Mouse (Mus musculus) CD4-positive, CD25-positive, alpha-beta regulatory T cell, adult 2 months (primary cell): ENCODE measurements around the gene 2700049A03Rik.
"Not testable (repeated sequence)": the region's sequence is repeated elsewhere in the genome, so short reads cannot be mapped to it uniquely, and the experiment has no call there.

Experiments
- DNase-seq: peaks from one replicate; pipeline ENCODE4 v3.0.0-alpha.2; 2012; ENCODE audit warnings: low read depth, low spot score

Gene 2700049A03Rik

GRCm38 (mm10) chr12:71136130-71136973 is at the start of gene 2700049A03Rik, which contains the start of gene Timm9:
TSS of gene 2700049A03Rik (plus strand) at chr12:71136848.
TSS of gene Timm9 (minus strand) at chr12:71136684.
- peak; percentile 84 for DNase-seq

- not testable (repeated sequence) for DNase-seq
Measured at GRCm38 (mm10) chr12:71104275-71104674, 32.4 kb upstream of the 2700049A03Rik start.

GRCm38 (mm10) chr12:71107216-71107771 is 29.4 kb upstream of the 2700049A03Rik start:
- DNase-seq, result no peak

- peak; percentile 11 for DNase-seq
Measured at GRCm38 (mm10) chr12:71111331-71111730, 25.3 kb upstream of the 2700049A03Rik start, which contains the start of gene Tomm20l. TSS of gene Tomm20l (plus strand) at chr12:71111428.

GRCm38 (mm10) chr12:71113074-71113473 is 23.6 kb upstream of the 2700049A03Rik start:
- no peak for DNase-seq

- peak; percentile 84 for DNase-seq
Measured at GRCm38 (mm10) chr12:71113675-71114288, 22.9 kb upstream of the 2700049A03Rik start.

GRCm38 (mm10) chr12:71116411-71116810 is 20.2 kb upstream of the 2700049A03Rik start:
- DNase-seq, result no peak

GRCm38 (mm10) chr12:71122731-71123130 is 13.9 kb upstream of the 2700049A03Rik start:
- no peak for DNase-seq

- no peak for DNase-seq
Measured at GRCm38 (mm10) chr12:71123286-71123685, 13.4 kb upstream of the 2700049A03Rik start.

- no peak for DNase-seq
Measured at GRCm38 (mm10) chr12:71135581-71135980, 1.1 kb upstream of the 2700049A03Rik start.

- peak; percentile 96 for DNase-seq
Measured at GRCm38 (mm10) chr12:71136974-71137491, 385 bp downstream of the 2700049A03Rik start.

GRCm38 (mm10) chr12:71137686-71138085 is 1.0 kb downstream of the 2700049A03Rik start:
- DNase-seq, result no peak

GRCm38 (mm10) chr12:71139258-71139828 is 2.7 kb downstream of the 2700049A03Rik start:
- peak; percentile 22 for DNase-seq

- DNase-seq, result peak; percentile 25
Measured at GRCm38 (mm10) chr12:71141189-71141588, 4.5 kb downstream of the 2700049A03Rik start.

- peak; percentile 73 for DNase-seq
Measured at GRCm38 (mm10) chr12:71147641-71148040, 11.0 kb downstream of the 2700049A03Rik start.

- DNase-seq, result no peak
Measured at GRCm38 (mm10) chr12:71148801-71149200, 12.2 kb downstream of the 2700049A03Rik start.

GRCm38 (mm10) chr12:71149456-71149855 is 12.8 kb downstream of the 2700049A03Rik start:
- no peak for DNase-seq

GRCm38 (mm10) chr12:71150167-71150566 is 13.5 kb downstream of the 2700049A03Rik start:
- DNase-seq, result no peak

- no peak for DNase-seq
Measured at GRCm38 (mm10) chr12:71154979-71155378, 18.3 kb downstream of the 2700049A03Rik start.

- DNase-seq, result no peak
Measured at GRCm38 (mm10) chr12:71157974-71158373, 21.3 kb downstream of the 2700049A03Rik start.

- DNase-seq, result no peak
Measured at GRCm38 (mm10) chr12:71164410-71164809, 27.8 kb downstream of the 2700049A03Rik start.

- DNase-seq, result no peak
Measured at GRCm38 (mm10) chr12:71169911-71170310, 33.3 kb downstream of the 2700049A03Rik start.
